Mouse (Mus musculus) cerebellum, adult 8-10 months (tissue): ENCODE measurements around the gene Tnfsfm13.

Experiments
- DNase-seq: peaks from one replicate; pipeline ENCODE4 v3.0.0; 2022

The Tnfsfm13 gene

DNA sequence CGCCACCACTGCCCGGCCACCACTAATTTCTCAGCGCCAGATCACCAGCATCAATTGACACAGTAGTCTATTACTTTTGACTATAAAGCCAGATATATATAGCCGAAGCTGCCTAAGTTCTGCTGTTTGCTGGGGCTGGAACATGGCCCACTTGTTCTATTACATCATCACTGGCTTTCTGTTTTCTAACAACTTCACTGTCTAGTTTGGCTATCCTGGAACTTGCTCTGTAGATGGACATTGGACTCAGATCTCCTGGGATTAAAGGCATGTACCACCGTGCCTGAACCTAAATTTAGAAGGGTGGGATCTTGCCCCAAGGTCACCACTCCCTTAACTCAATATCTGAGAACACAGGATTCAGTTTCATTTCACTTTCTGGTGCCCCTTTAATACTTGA lies 50.0 kb downstream of the Tnfsfm13 start:
- no peak for DNase-seq

DNA sequence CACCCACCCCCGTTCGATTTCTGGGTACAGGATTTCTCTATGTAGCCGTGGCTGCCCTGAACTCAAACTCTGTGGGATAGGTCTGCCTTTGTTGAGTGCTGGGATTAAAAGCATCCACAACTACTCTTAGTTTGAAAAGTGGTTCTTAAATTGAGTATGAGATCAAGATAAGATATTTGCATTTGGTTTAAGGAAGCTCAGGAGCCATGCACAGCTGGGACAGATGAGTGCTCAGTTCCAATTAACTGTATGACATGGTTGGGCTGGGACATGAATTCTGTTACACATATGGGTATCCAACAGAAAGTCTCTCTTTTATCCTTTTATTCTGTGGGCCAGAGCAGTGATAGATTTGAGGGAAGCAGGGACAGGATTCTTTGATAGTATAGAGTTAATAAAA lies 60.4 kb downstream of the Tnfsfm13 start:
- no peak for DNase-seq

GRCm38 (mm10) chr11:69633128-69633866 lies 62.6 kb downstream of the Tnfsfm13 start:
- DNase-seq: peak; percentile 68
